Mouse (Mus musculus) layer of hippocampus, adult 9-10 months (tissue): Measurements from ENCODE around the gene Clic6.
A peak's percentile ranks its signal among the peaks of the same experiment; 100 is the strongest.

Source experiments
- DNase-seq: peaks from one replicate; pipeline ENCODE4 v3.0.0; 2022; ENCODE audit warnings: low spot score

Clic6 gene

GRCm38 (mm10) chr16:92485436-92485835 is at the start of gene Clic6:
TSS of gene Clic6 (plus strand) at chr16:92485736.
- no peak for DNase-seq

- DNase-seq = no peak
Observed at GRCm38 (mm10) chr16:92439775-92440174, 45.8 kb upstream of the Clic6 start.

GRCm38 (mm10) chr16:92440229-92440628 is 45.3 kb upstream of the Clic6 start:
- no peak for DNase-seq

- DNase-seq = no peak
Observed at GRCm38 (mm10) chr16:92441203-92441602, 44.3 kb upstream of the Clic6 start.

- DNase-seq = no peak
Observed at GRCm38 (mm10) chr16:92442150-92442549, 43.4 kb upstream of the Clic6 start.

- no peak for DNase-seq
Observed at GRCm38 (mm10) chr16:92442946-92443345, 42.6 kb upstream of the Clic6 start.

- DNase-seq = no peak
Observed at GRCm38 (mm10) chr16:92443644-92444113, 41.9 kb upstream of the Clic6 start.

- DNase-seq = no peak
Observed at GRCm38 (mm10) chr16:92445377-92445776, 40.2 kb upstream of the Clic6 start.

GRCm38 (mm10) chr16:92449080-92449479 is 36.5 kb upstream of the Clic6 start:
- no peak for DNase-seq

- no peak for DNase-seq
Observed at GRCm38 (mm10) chr16:92450331-92450730, 35.2 kb upstream of the Clic6 start.

- no peak for DNase-seq
Observed at GRCm38 (mm10) chr16:92451516-92452072, 33.9 kb upstream of the Clic6 start.

- DNase-seq = no peak
Observed at GRCm38 (mm10) chr16:92452609-92453008, 32.9 kb upstream of the Clic6 start.

GRCm38 (mm10) chr16:92454002-92454401 is 31.5 kb upstream of the Clic6 start:
- DNase-seq = no peak

GRCm38 (mm10) chr16:92454495-92454894 is 31.0 kb upstream of the Clic6 start:
- DNase-seq = no peak

GRCm38 (mm10) chr16:92455488-92455887 is 30.0 kb upstream of the Clic6 start:
- DNase-seq = no peak

GRCm38 (mm10) chr16:92455969-92456368 is 29.6 kb upstream of the Clic6 start:
- no peak for DNase-seq

- peak; percentile 64 for DNase-seq
Observed at GRCm38 (mm10) chr16:92457594-92457993, 27.9 kb upstream of the Clic6 start.

GRCm38 (mm10) chr16:92461412-92461811 is 24.1 kb upstream of the Clic6 start:
- no peak for DNase-seq

- DNase-seq = no peak
Observed at GRCm38 (mm10) chr16:92464390-92464972, 21.1 kb upstream of the Clic6 start.

GRCm38 (mm10) chr16:92465226-92465625 is 20.3 kb upstream of the Clic6 start:
- no peak for DNase-seq

- DNase-seq = peak; percentile 99
Observed at GRCm38 (mm10) chr16:92465642-92466526, 19.7 kb upstream of the Clic6 start.

- no peak for DNase-seq
Observed at GRCm38 (mm10) chr16:92467041-92467440, 18.5 kb upstream of the Clic6 start.

GRCm38 (mm10) chr16:92468459-92468858 is 17.1 kb upstream of the Clic6 start:
- DNase-seq = no peak
